Mouse (Mus musculus) C2C12 (cell line): ENCODE data around the gene Rad51b.

Experiments used
- CEBPB ChIP-seq: IDR thresholded peaks from one replicate; pipeline ENCODE4 v1.6.1; 2011; ENCODE audit warnings: low read depth, mild to moderate bottlenecking, control low read depth, moderate library complexity
- CTCF ChIP-seq: IDR thresholded peaks from one replicate; pipeline ENCODE4 v1.5.1; 2011; ENCODE audit not compliant: control insufficient read depth, insufficient read depth, insufficient read length
- MAX ChIP-seq: IDR thresholded peaks from one replicate; pipeline ENCODE4 v1.6.1; 2011; ENCODE audit warnings: mild to moderate bottlenecking, control low read depth
- MYOD1 ChIP-seq: IDR thresholded peaks from one replicate; pipeline ENCODE4 v1.6.1; 2011; ENCODE audit warnings: low read depth; ENCODE audit not compliant: control insufficient read depth, insufficient read length
- MYOG ChIP-seq: IDR thresholded peaks from one replicate; pipeline ENCODE4 v1.6.1; 2011; ENCODE audit not compliant: control insufficient read depth, insufficient read length; ENCODE audit errors: extremely low read depth
- USF1 ChIP-seq: IDR thresholded peaks from one replicate; pipeline ENCODE4 v1.6.1; 2011; ENCODE audit warnings: low read depth, mild to moderate bottlenecking, control low read depth, moderate library complexity

DNA sequence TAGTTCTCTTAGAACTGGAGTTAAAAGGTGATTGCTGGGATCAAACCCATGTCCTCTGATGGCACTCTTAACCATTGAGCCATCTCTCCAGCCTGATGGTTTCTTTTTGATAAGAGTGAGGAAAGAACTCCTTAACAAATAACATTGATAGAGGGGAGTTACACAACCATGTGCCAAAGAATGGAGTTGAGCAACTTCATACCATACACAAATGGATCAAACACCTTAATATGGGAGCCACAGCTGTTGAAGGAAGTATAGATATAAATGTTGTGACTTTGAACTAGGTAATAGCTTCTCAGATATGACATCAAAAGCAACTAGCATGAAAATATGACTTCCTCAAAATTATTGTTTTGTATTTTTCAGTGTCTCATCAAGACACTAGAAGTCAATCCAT is 173.0 kb downstream of the Rad51b start:
- TF ChIP-seq CTCF (no peak), MAX (no peak), CEBPB (no peak), USF1 (no peak), MYOG (no peak), MYOD1 (no peak)
